Mouse (Mus musculus) bone marrow, adult 2 months (tissue): ENCODE data around the gene Hist1h3b.

Experiments
- CTCF ChIP-seq: fragments of 200-500 bp; IDR thresholded peaks from 2 replicates; pipeline ENCODE4 v1.5.1; 2011; ENCODE audit warnings: low read length, control low read depth; ENCODE audit not compliant: control insufficient read depth, insufficient read depth
- POLR2A ChIP-seq: fragments of 200-500 bp; IDR thresholded peaks from 2 replicates; pipeline ENCODE4 v1.6.1; 2011; ENCODE audit warnings: low read depth, mild to moderate bottlenecking, control low read depth, low read length, borderline replicate concordance; ENCODE audit not compliant: control insufficient read depth

GRCm38 (mm10) chr13:23729192-23729525, 22.9 kb upstream of the Hist1h3b start:
- TF ChIP-seq CTCF (no peak), POLR2A (no peak)
